Mouse (Mus musculus) embryonic fibroblast, embryonic 13.5 days (primary cell): ENCODE results near the gene Otulin.

Experiments used
- CTCF ChIP-seq: IDR thresholded peaks from 2 replicates; pipeline ENCODE4 v1.5.1; 2011; ENCODE audit warnings: mild to moderate bottlenecking, control low read depth, low read length, moderate library complexity, borderline replicate concordance; ENCODE audit not compliant: insufficient read depth
- POLR2A ChIP-seq: IDR thresholded peaks from 2 replicates; pipeline ENCODE4 v1.6.1; 2011; ENCODE audit warnings: low read depth, mild to moderate bottlenecking, control low read depth, low read length, moderate library complexity

GRCm38 (mm10) chr15:27619683-27620082 lies 10.8 kb downstream of the Otulin start:
- no peak for TF ChIP-seq CTCF
- no peak for TF ChIP-seq POLR2A
